11 mouse cellular contexts compared by ENCODE assay signal in the genomic region with DNA sequence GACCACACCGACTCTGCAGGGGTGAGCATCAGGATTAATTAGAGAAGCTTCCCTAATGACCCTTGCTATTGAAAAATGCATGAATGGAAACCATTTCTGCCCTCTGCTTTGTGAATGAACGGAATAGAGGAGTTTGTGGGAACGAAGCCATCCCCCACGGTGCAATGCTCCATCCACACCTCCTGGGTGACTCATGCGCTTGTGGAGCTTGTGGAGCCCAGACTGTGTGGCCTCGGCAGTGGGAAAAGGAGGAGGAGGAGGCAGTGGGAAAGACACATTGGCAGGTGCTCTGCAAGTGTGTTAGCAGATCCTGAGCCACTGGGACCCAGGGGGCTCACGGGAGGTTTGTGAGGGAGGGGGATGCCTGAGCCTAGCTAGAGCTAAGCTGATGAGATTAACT.
DNase-seq lines count a peak whose midpoint lies in the region; ATAC-seq lines count a peak whose summit lies in the region.
"Had no signal": no experiment of that assay in that cellular context is flagged by ENCODE, and none has a peak within 500 bp of the region (broad histone marks: within the 10 kb centered on the region; RNA-seq: fewer than 3 reads in every experiment).

No protein-coding gene starts in this region.

- no peaks in the 10 kb centered on the region for H3K36me3 ChIP-seq in forebrain, embryonic 16.5 days (ENCODE audit: control insufficient read depth, insufficient read depth)

- no peak overlapping the region for H3K27ac ChIP-seq in forebrain, embryonic 16.5 days (ENCODE audit: low read length)

- H3K9me3 ChIP-seq in forebrain, embryonic 16.5 days (ENCODE audit: control insufficient read depth, low read length): no peaks in the 10 kb centered on the region

- peaks cover 19% of the 10 kb centered on the region for H3K4me1 ChIP-seq in forebrain, embryonic 16.5 days (replicated peaks; ENCODE audit: control insufficient read depth, insufficient read depth, low read length)

- intact Hi-C loops in left cerebral cortex, postnatal 36 days (cut with DNase I): loop anchor here (5.0 to 10.0 kb wide), 2 partner anchors 136 to 564 kb away; no protein-coding TSS in a partner anchor

- peak; percentile 74; the same call in 1 of the 2 replicates for ATAC-seq in cerebellum, adult (ENCODE audit: insufficient number of reproducible peaks, low FRiP score, low TSS enrichment)
- peak; percentile 73 for ATAC-seq in forebrain, embryonic 16.5 days
- ATAC-seq in monocyte, adult 5-6 weeks (replicated peaks; ENCODE audit: insufficient number of reproducible peaks, low FRiP score, low TSS enrichment, poor library complexity, severe bottlenecking): no peak
- ATAC-seq in megakaryocyte, adult 5-6 weeks (ENCODE audit: poor library complexity, severe bottlenecking): no peak
- ATAC-seq: activated CD4-positive, CD25-positive, alpha-beta regulatory T cell, adult 4 months had no signal

- H3K4me2 ChIP-seq in forebrain, embryonic 16.5 days (ENCODE audit: low read length): no peak overlapping the region

- no peak for DNase-seq in cerebellum, postnatal 4 days (ENCODE audit: low spot score in 2 of 2)
- DNase-seq in adrenal gland, postnatal 36 days: peak; percentile 69 to 74
- peak; percentile 72 to 77 for DNase-seq in left cerebral cortex, postnatal 36 days (ENCODE audit: low spot score in 2 of 2)
- DNase-seq in thymus, adult 18-20 months: no peak
- DNase-seq: kidney, postnatal 10 days; lung, postnatal 10 days had no signal

- no peak overlapping the region for H3K4me3 ChIP-seq in forebrain, embryonic 16.5 days (replicated peaks; ENCODE audit: low read length)

- H3K9ac ChIP-seq in forebrain, embryonic 16.5 days (replicated peaks; ENCODE audit: low read depth, low read length): no peak overlapping the region

- WGBS in forebrain, embryonic 16.5 days: 6% methylated on average over 7 of the region's 7 CpGs

- H3K27me3 ChIP-seq in forebrain, embryonic 16.5 days (replicated peaks; ENCODE audit: control insufficient read depth, insufficient read depth, low read length): no peaks in the 10 kb centered on the region

Comparison
In these comparisons a context has a peak if more than half of its experiments do, and no peak if none do; other contexts are left out.
1. ATAC-seq: peak in cerebellum, adult (single experiment) and forebrain, embryonic 16.5 days (single experiment); none in monocyte, adult 5-6 weeks (single experiment) and megakaryocyte, adult 5-6 weeks (single experiment).
2. DNase-seq: peak in adrenal gland, postnatal 36 days (2 of 2) and left cerebral cortex, postnatal 36 days (2 of 2); none in cerebellum, postnatal 4 days (0 of 2) and thymus, adult 18-20 months (0 of 2).